Mouse (Mus musculus) stomach, adult 2 months (tissue): ENCODE data around the gene Cyp3a11. TPM values are rescaled to one million over a fixed set of nuclear protein-coding genes. Genes with fewer than 3 reads are reported as not detected.

Experiments used
- polyA plus RNA-seq: library from polyadenylated mRNA; depleted of rRNA; stranded (reverse); fragments of >200 nt; gene quantifications from 2 replicates; pipeline ENCODE4 v1.2.3, GENCODE M21; 2012; rRNA removed

Cyp3a11 gene
- polyA plus RNA-seq = not detected in 2 replicates

DNA sequence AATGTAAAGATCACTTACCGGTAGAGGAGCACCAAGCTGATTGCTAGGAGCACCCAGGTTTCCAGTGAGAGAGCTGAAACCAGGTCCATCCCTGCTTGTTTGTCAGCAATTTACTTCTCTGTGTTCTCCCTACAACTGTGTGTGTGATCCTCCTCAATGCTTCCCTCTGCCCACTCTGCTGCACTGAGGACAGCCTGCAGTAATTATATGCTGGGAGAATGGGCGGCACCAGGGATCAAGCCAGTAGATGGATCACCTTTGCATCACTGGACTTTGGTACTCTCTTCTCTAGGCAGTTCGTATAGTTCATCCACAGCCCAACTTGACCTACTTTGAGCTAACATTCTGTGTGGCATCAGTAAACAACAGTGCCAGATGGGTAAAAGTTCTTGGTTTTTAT, at the start of gene Cyp3a11:
Cyp3a11 (minus strand) TSS at position 277 of the 400 bp plus-strand sequence.

DNA sequence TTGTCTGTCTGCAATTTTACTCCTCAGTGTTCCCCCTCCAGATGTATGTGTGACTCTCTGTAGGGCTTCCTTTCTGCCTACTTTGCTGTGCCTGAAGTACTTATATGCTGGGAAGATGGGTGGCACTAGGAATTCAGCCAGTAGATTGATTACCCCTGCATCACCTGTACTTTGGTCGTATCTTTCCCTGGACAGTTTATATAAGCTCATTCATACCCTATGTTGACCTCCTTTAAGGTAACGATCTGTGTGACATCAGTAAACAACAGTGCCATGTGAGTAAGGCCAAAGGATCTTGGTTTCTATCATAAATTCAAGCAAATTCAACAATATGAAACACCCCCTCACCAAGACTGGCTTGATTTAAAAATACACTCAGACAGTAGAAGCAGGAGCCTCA, 74.0 kb downstream of the Cyp3a11 start, which contains the start of gene Cyp3a44:
Cyp3a44 (minus strand) TSS at position 79 of the 400 bp plus-strand sequence.

Other genes starting within 250 kb of the Cyp3a11 start
- gene Cyp3a41a, start 159.8 kb downstream of the Cyp3a11 start, polyA plus RNA-seq = not detected in 2 replicates
- not detected in 2 replicates for gene Cyp3a44, start 74.1 kb downstream of the Cyp3a11 start, polyA plus RNA-seq
- not detected in 2 replicates for gene Cyp3a25, start 129.7 kb upstream of the Cyp3a11 start, polyA plus RNA-seq
- not detected in 2 replicates for gene Cyp3a59, start 199.3 kb upstream of the Cyp3a11 start, polyA plus RNA-seq